Mouse (Mus musculus): ENCODE measurements around the gene Zfp26.

Zfp26 gene

DNA sequence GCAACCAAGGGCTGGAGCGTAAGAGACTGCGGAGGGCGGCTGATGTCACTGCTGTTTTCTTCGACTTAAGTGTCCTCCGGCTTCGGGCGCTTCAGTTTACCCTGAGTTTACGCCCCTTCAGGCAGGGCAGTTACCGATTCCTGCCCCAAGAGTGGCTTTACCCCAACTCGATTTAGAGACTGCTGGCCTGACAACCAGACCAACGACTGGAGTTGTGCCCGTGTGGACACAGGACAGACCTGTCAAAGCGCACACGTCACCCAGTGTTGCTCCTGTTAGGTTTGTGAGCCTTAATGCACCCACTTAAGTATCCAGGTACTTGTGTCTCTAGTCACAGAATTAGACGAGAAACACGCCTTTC is 74.6 kb downstream of the Zfp26 start:
- ChIA-PET POLR2A (interaction anchor here in 3 of 4 experiments (0.6 to 1.8 kb wide), 9 partner anchors 8 to 1862 kb away, joined by 3 to 4 read pairs (median 3); partner anchors contain the start of genes Zfp26 (in 2 of the 3), Ubl5 (in 1 of the 3) and Zfp317 (in 1 of the 3)), CTCF (no interaction called here)

DNA sequence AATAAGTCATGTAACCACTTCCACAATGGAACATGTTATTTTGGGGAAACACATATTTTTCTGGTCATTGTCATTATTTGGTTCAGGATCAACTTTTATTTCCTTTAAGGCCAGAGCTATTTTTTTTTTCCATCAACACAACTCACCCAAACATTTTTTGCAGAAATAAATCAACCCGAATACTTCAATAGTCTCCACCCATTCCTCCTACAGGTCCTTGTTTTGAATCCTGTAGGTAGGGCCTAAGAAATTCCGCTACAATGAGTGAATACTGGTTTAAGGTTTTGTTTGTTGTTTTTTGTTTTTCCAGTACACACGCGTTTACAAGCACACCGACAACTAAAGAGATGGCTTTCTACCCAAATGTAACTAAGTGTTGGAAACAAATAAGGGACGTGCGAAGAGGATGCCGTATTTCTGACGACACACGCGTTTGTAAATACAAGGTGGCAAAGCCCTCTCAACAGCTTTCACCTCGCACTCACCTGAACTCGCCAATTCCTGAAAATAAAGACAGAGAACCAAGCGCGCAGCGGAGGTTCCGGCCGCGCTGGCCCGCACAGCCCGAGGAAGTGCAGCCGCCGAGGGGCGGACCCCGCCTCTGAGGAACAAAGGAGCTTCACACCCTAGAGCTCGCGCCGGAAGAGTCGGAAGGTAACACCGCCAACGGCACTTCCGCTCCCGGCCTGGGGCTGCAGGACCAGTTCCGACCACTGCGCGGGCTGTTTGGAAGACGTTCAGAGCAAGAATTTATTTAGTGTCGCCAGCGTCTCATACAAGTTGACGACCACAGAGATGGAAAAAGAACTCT is 75.2 kb downstream of the Zfp26 start, which contains the start of gene Zfp560:
TSS of gene Zfp560 (minus strand) at position 646 of the 811 bp plus-strand sequence.
- ChIA-PET CTCF (no interaction called here), POLR2A (interaction anchor here in 3 of 4 experiments (0.6 to 1.8 kb wide), 10 partner anchors 8 to 1861 kb away, joined by 3 to 4 read pairs (median 3); partner anchors contain the start of genes Zfp26 (in 2 of the 3), Ubl5 (in 1 of the 3) and Zfp317 (in 1 of the 3))

DNA sequence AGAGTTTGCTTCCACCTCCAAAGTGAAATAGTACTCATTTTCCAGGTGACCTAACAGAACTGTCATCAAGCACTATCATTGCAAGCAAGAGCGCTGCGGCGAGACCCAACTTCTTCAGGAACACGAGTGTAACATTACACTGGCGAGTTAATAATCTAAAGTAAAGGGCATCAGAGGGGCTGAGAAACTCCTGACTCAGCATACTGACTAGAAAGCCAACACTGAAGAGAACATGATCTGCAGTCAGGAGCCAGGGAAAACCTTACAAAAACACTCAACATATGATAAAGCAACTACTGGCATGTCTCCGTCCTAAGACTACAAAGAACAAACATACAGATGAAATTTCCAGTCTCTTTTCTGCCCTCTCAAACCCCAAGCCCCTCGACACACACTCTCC is 76.3 kb downstream of the Zfp26 start:
- ChIA-PET POLR2A (no interaction called here), CTCF (no interaction called here)
